Mouse (Mus musculus) ovary, adult 18-20 months (tissue): Measurements from ENCODE around the gene Eml4.

Experiments used
- DNase-seq: peaks from one replicate; pipeline ENCODE4 v3.0.0; 2022; ENCODE audit warnings: low spot score, mixed read lengths

Eml4 gene

GRCm38 (mm10) chr17:83344226-83344625 is 6.5 kb upstream of the Eml4 start:
- no peak for DNase-seq

- no peak for DNase-seq
Measured at GRCm38 (mm10) chr17:83348056-83348822, 2.5 kb upstream of the Eml4 start.

- DNase-seq, result no peak
Measured at GRCm38 (mm10) chr17:83351119-83351531, 394 bp downstream of the Eml4 start.

GRCm38 (mm10) chr17:83351601-83352413 is 1.1 kb downstream of the Eml4 start:
- no peak for DNase-seq

- no peak for DNase-seq
Measured at GRCm38 (mm10) chr17:83352456-83352855, 1.7 kb downstream of the Eml4 start.

GRCm38 (mm10) chr17:83353011-83353410 is 2.3 kb downstream of the Eml4 start:
- no peak for DNase-seq

GRCm38 (mm10) chr17:83353460-83353859 is 2.7 kb downstream of the Eml4 start:
- no peak for DNase-seq

- DNase-seq, result no peak
Measured at GRCm38 (mm10) chr17:83355481-83355880, 4.8 kb downstream of the Eml4 start.

GRCm38 (mm10) chr17:83359934-83360333 is 9.2 kb downstream of the Eml4 start:
- DNase-seq, result no peak

- DNase-seq, result no peak
Measured at GRCm38 (mm10) chr17:83360796-83361566, 10.2 kb downstream of the Eml4 start.

- DNase-seq, result no peak
Measured at GRCm38 (mm10) chr17:83363081-83363480, 12.3 kb downstream of the Eml4 start.

GRCm38 (mm10) chr17:83364296-83364695 is 13.6 kb downstream of the Eml4 start:
- no peak for DNase-seq

- no peak for DNase-seq
Measured at GRCm38 (mm10) chr17:83365130-83365529, 14.4 kb downstream of the Eml4 start.

- no peak for DNase-seq
Measured at GRCm38 (mm10) chr17:83365614-83366355, 15.1 kb downstream of the Eml4 start.

GRCm38 (mm10) chr17:83367387-83367786 is 16.7 kb downstream of the Eml4 start:
- no peak for DNase-seq

- no peak for DNase-seq
Measured at GRCm38 (mm10) chr17:83374123-83374522, 23.4 kb downstream of the Eml4 start.

- DNase-seq, result no peak
Measured at GRCm38 (mm10) chr17:83375848-83376247, 25.1 kb downstream of the Eml4 start.

GRCm38 (mm10) chr17:83376801-83377200 is 26.1 kb downstream of the Eml4 start:
- no peak for DNase-seq

GRCm38 (mm10) chr17:83377755-83378443 is 27.2 kb downstream of the Eml4 start:
- no peak for DNase-seq

- no peak for DNase-seq
Measured at GRCm38 (mm10) chr17:83378444-83378762, 27.7 kb downstream of the Eml4 start.

- no peak for DNase-seq
Measured at GRCm38 (mm10) chr17:83379366-83379765, 28.6 kb downstream of the Eml4 start.
